Mouse (Mus musculus): ENCODE results near the gene Fads2.

DNA sequence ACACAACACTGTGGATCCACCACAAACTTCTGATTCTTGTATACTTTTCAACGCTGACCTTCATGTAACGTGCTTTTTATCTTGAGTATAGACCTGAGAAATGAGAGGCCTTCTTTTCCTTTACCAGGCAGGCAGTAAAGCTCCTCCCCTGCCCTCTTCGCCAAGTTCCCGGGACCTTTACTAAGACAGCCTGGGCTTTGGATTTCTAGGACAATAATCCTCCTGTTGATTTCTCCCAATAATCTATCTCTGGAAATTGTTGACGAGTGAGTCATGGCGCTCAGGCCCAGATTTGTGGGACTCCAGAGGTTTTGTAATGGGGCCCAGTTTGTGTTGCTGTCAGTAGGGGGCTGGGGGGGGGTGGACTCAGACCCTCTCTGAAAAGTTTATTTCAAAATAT is 38.2 kb upstream of the Fads2 start:
- TF ChIP-seq ZC3H11A (IDR thresholded peaks at IDR 0.05; ENCODE audit: borderline replicate concordance, low read depth, low read length) (no peak), ZNF384 (IDR thresholded peaks at IDR 0.05; ENCODE audit: low read depth, low read length) (no peak)
